Comparison of ENCODE assay signal across 22 mouse cellular contexts in genomic region chr11:23114636-23115035, GRCm38 (mm10).
A peak's percentile ranks its signal among the peaks of the same experiment; 100 is the strongest.
DNase-seq lines count a peak whose midpoint lies in the region; ATAC-seq lines count a peak whose summit lies in the region.
"Had no signal": no experiment of that assay in that cellular context is flagged by ENCODE, and none has a peak within 500 bp of the region (broad histone marks: within the 10 kb centered on the region; RNA-seq: fewer than 3 reads in every experiment).

No protein-coding gene starts in this region.

- H3K4me1 ChIP-seq in kidney, embryonic 14.5 days (ENCODE audit: control insufficient read depth, insufficient read depth, low read length) = no peaks in the 10 kb centered on the region
- H3K4me1 ChIP-seq: embryonic facial prominence, embryonic 13.5 days; heart, embryonic 15.5 days; hindbrain, embryonic 12.5 days; limb, embryonic 10.5 days; lung, embryonic 15.5 days; neural tube, embryonic 15.5 days had no signal

- H3K4me2 ChIP-seq in kidney, embryonic 14.5 days (replicated peaks; ENCODE audit: low read depth, low read length) = no peak overlapping the region
- H3K4me2 ChIP-seq: embryonic facial prominence, embryonic 13.5 days; heart, embryonic 15.5 days; hindbrain, embryonic 12.5 days; liver, embryonic 11.5 days; lung, embryonic 15.5 days; neural tube, embryonic 15.5 days had no signal

- H3K36me3 ChIP-seq in kidney, embryonic 14.5 days (ENCODE audit: control insufficient read depth, insufficient read depth, low read length) = no peaks in the 10 kb centered on the region
- H3K36me3 ChIP-seq: embryonic facial prominence, embryonic 13.5 days; heart, embryonic 15.5 days; hindbrain, embryonic 12.5 days; limb, embryonic 10.5 days; lung, embryonic 15.5 days; neural tube, embryonic 15.5 days had no signal

- 82% methylated on average over 9 of the region's 9 CpGs for WGBS in kidney, embryonic 14.5 days

- peak; percentile 89 for DNase-seq in kidney, adult 11 months
- DNase-seq in cerebellum, postnatal 36 days = peak; percentile 4 to 25
- DNase-seq in gastrocnemius, postnatal 25 days = peak; percentile 63
- DNase-seq in kidney, postnatal 4 days = peak; percentile 6 to 8
- DNase-seq in frontal cortex, postnatal 36 days (ENCODE audit: low spot score in 2 of 2) = no peak
- DNase-seq in layer of hippocampus, postnatal 10 days (ENCODE audit: low spot score in 2 of 2) = no peak
- DNase-seq: forebrain, postnatal 0 days; heart, adult 11 months; midbrain, embryonic 14.5 days; thymus, postnatal 14 days had no signal

- H3K9ac ChIP-seq in kidney, embryonic 14.5 days (ENCODE audit: low read depth, low read length) = no peak overlapping the region
- H3K9ac ChIP-seq: embryonic facial prominence, embryonic 13.5 days; forebrain, postnatal 0 days; heart, embryonic 15.5 days; hindbrain, embryonic 12.5 days; lung, embryonic 15.5 days; neural tube, embryonic 15.5 days had no signal

- no peak for ATAC-seq in kidney, embryonic 14.5 days (ENCODE audit: low FRiP score, low TSS enrichment)
- ATAC-seq: forebrain, postnatal 0 days; inflammation-experienced regulatory T-cells, adult 6 months had no signal

- H3K4me3 ChIP-seq in kidney, embryonic 14.5 days (ENCODE audit: low read length) = no peak overlapping the region
- H3K4me3 ChIP-seq: embryonic facial prominence, embryonic 13.5 days; heart, embryonic 15.5 days; hindbrain, embryonic 12.5 days; layer of hippocampus, adult 2 months; left cerebral cortex, adult 2 months; limb, embryonic 10.5 days; lung, embryonic 15.5 days; myocyte; neural tube, embryonic 15.5 days had no signal

- no peaks in the 10 kb centered on the region for H3K27me3 ChIP-seq in kidney, embryonic 14.5 days (ENCODE audit: control insufficient read depth, insufficient read depth, low read length)
- H3K27me3 ChIP-seq: embryonic facial prominence, embryonic 13.5 days; heart, embryonic 15.5 days; hindbrain, embryonic 12.5 days; lung, embryonic 15.5 days; neural tube, embryonic 15.5 days had no signal

- no peaks in the 10 kb centered on the region; the same call in 1 of the 2 replicates for H3K9me3 ChIP-seq in kidney, embryonic 14.5 days (ENCODE audit: control insufficient read depth, low read length)
- H3K9me3 ChIP-seq: heart, embryonic 15.5 days; limb, embryonic 10.5 days; lung, embryonic 15.5 days had no signal

- H3K27ac ChIP-seq in kidney, embryonic 14.5 days (ENCODE audit: low read depth, low read length) = no peak overlapping the region
- H3K27ac ChIP-seq: embryonic facial prominence, embryonic 13.5 days; heart, embryonic 15.5 days; hindbrain, embryonic 12.5 days; layer of hippocampus, adult 2 months; left cerebral cortex, adult 2 months; limb, embryonic 10.5 days; lung, embryonic 15.5 days; neural tube, embryonic 15.5 days had no signal

Comparison
In these comparisons a context has a peak if more than half of its experiments do, and no peak if none do; other contexts are left out.
1. DNase-seq: peak in kidney, adult 11 months (single experiment), cerebellum, postnatal 36 days (2 of 2), gastrocnemius, postnatal 25 days (single experiment) and kidney, postnatal 4 days (2 of 2); none in frontal cortex, postnatal 36 days (0 of 2) and layer of hippocampus, postnatal 10 days (0 of 2).